Mouse (Mus musculus): ENCODE results near the gene Prr22. TPM values are rescaled to one million over a fixed set of nuclear protein-coding genes. Genes with fewer than 3 reads are reported as not detected.
A peak's percentile ranks its signal among the peaks of the same experiment; 100 is the strongest.

The Prr22 gene
- polyA plus RNA-seq, 1 experiment from 2014 or later = 1.00 TPM

- WGBS = 42% methylated on average over 5 of the region's 5 CpGs
- Histone ChIP-seq H3K9me3 (no peaks in the 10 kb centered on the region), H3K4me3 (no peak overlapping the region), H3K27me3 (no peaks in the 10 kb centered on the region), H3K9ac (no peak overlapping the region), H3K4me2 (no peak overlapping the region), H3K27ac (peak overlapping the region; percentile 17; the same call in 1 of the 2 replicates), H3K36me3 (no peaks in the 10 kb centered on the region), H3K4me1 (no peaks in the 10 kb centered on the region)
- no peak for ATAC-seq (ENCODE audit: insufficient number of reproducible peaks, low FRiP score, low TSS enrichment, low read depth)
These were observed 25.9 kb upstream of the Prr22 start for GRCm38 (mm10) chr17:56744173-56744572.

GRCm38 (mm10) chr17:56751404-56752072, 18.5 kb upstream of the Prr22 start:
- Histone ChIP-seq H3K36me3 (no peaks in the 10 kb centered on the region), H3K4me3 (peak overlapping the region; percentile 31), H3K27me3 (peaks cover 51% of the 10 kb centered on the region), H3K27ac (no peak overlapping the region), H3K4me1 (peaks cover 37% of the 10 kb centered on the region), H3K9me3 (no peaks in the 10 kb centered on the region), H3K4me2 (peak overlapping the region; percentile 42), H3K9ac (no peak overlapping the region)
- 35% methylated on average over 71 of the region's 71 CpGs for WGBS
- ATAC-seq (ENCODE audit: insufficient number of reproducible peaks, low FRiP score, low TSS enrichment, low read depth) = peak; percentile 56; the same call in 1 of the 2 replicates

GRCm38 (mm10) chr17:56753452-56753851, 16.6 kb upstream of the Prr22 start:
- Histone ChIP-seq H3K9ac (no peak overlapping the region), H3K27ac (no peak overlapping the region), H3K9me3 (no peaks in the 10 kb centered on the region), H3K4me2 (no peak overlapping the region), H3K4me1 (peaks cover 56% of the 10 kb centered on the region), H3K4me3 (no peak overlapping the region), H3K27me3 (peaks cover 61% of the 10 kb centered on the region), H3K36me3 (no peaks in the 10 kb centered on the region)
- no peak for ATAC-seq (ENCODE audit: insufficient number of reproducible peaks, low FRiP score, low TSS enrichment, low read depth)
- 25% methylated on average over 15 of the region's 15 CpGs for WGBS

GRCm38 (mm10) chr17:56754271-56755185, 15.5 kb upstream of the Prr22 start:
- H3K36me3 ChIP-seq = no peaks in the 10 kb centered on the region
- no peak overlapping the region for H3K9ac ChIP-seq
- H3K4me3 ChIP-seq = peak overlapping the region; percentile 15
- H3K9me3 ChIP-seq = no peaks in the 10 kb centered on the region
- H3K4me1 ChIP-seq = peaks cover 58% of the 10 kb centered on the region
- 10% methylated on average over 36 of the region's 36 CpGs for WGBS
- H3K27ac ChIP-seq = no peak overlapping the region
- peaks cover 61% of the 10 kb centered on the region for H3K27me3 ChIP-seq
- ATAC-seq (ENCODE audit: insufficient number of reproducible peaks, low FRiP score, low TSS enrichment, low read depth) = no peak
- H3K4me2 ChIP-seq = peak overlapping the region; percentile 28

- H3K36me3 ChIP-seq = no peaks in the 10 kb centered on the region
- no peak overlapping the region for H3K27ac ChIP-seq
- no peaks in the 10 kb centered on the region for H3K9me3 ChIP-seq
- H3K27me3 ChIP-seq = peaks cover 54% of the 10 kb centered on the region
- peak overlapping the region; percentile 98 for H3K4me2 ChIP-seq
- WGBS = 1% methylated on average over 51 of the region's 51 CpGs
- peak; percentile 3; the same call in 1 of the 2 replicates for ATAC-seq (ENCODE audit: insufficient number of reproducible peaks, low FRiP score, low TSS enrichment, low read depth)
- H3K9ac ChIP-seq = peak overlapping the region; percentile 59
- H3K4me3 ChIP-seq = peak overlapping the region; percentile 58
- H3K4me1 ChIP-seq = peaks cover 59% of the 10 kb centered on the region
These were observed 13.2 kb upstream of the Prr22 start for GRCm38 (mm10) chr17:56756703-56757399.

GRCm38 (mm10) chr17:56757416-56758123, 12.5 kb upstream of the Prr22 start, which contains the start of gene Nrtn:
TSS of gene Nrtn (minus strand) at chr17:56757530.
- Histone ChIP-seq H3K9ac (peak within 1 kb of the TSS; percentile 59), H3K27ac (no peak within 1 kb of the TSS), H3K4me1 (peaks cover 64% of the 10 kb centered on the region), H3K4me3 (peak within 1 kb of the TSS; percentile 58), H3K9me3 (no peaks in the 10 kb centered on the region), H3K4me2 (peak within 1 kb of the TSS; percentile 98), H3K27me3 (peaks cover 46% of the 10 kb centered on the region), H3K36me3 (no peaks in the 10 kb centered on the region)
- WGBS = under 1% methylated on average over 46 of the region's 48 CpGs
- peak; percentile 42; the same call in 1 of the 2 replicates for ATAC-seq (ENCODE audit: insufficient number of reproducible peaks, low FRiP score, low TSS enrichment, low read depth)

- WGBS = 4% methylated on average over 12 of the region's 12 CpGs
- peak overlapping the region; percentile 98; the same call in 1 of the 2 replicates for H3K4me2 ChIP-seq
- no peaks in the 10 kb centered on the region for H3K9me3 ChIP-seq
- peaks cover 69% of the 10 kb centered on the region for H3K4me1 ChIP-seq
- H3K27me3 ChIP-seq = peaks cover 41% of the 10 kb centered on the region
- no peak overlapping the region for H3K4me3 ChIP-seq
- H3K27ac ChIP-seq = no peak overlapping the region
- H3K36me3 ChIP-seq = no peaks in the 10 kb centered on the region
- ATAC-seq (ENCODE audit: insufficient number of reproducible peaks, low FRiP score, low TSS enrichment, low read depth) = no peak
- H3K9ac ChIP-seq = no peak overlapping the region
These were observed 11.9 kb upstream of the Prr22 start for GRCm38 (mm10) chr17:56758132-56758531.

GRCm38 (mm10) chr17:56759261-56759660, 10.8 kb upstream of the Prr22 start:
- no peak overlapping the region for H3K4me3 ChIP-seq
- WGBS = 16% methylated on average over 7 of the region's 7 CpGs
- H3K36me3 ChIP-seq = no peaks in the 10 kb centered on the region
- H3K4me2 ChIP-seq = no peak overlapping the region
- no peaks in the 10 kb centered on the region for H3K9me3 ChIP-seq
- no peak overlapping the region for H3K27ac ChIP-seq
- H3K9ac ChIP-seq = no peak overlapping the region
- ATAC-seq (ENCODE audit: insufficient number of reproducible peaks, low FRiP score, low TSS enrichment, low read depth) = 0 out of 2 replicates have a peak, but pooled peaks have one; percentile 6
- H3K4me1 ChIP-seq = peaks cover 61% of the 10 kb centered on the region
- peaks cover 30% of the 10 kb centered on the region for H3K27me3 ChIP-seq

- H3K9ac ChIP-seq = no peak overlapping the region
- H3K4me2 ChIP-seq = no peak overlapping the region
- H3K4me3 ChIP-seq = no peak overlapping the region
- no peaks in the 10 kb centered on the region for H3K36me3 ChIP-seq
- H3K27me3 ChIP-seq = peaks cover 13% of the 10 kb centered on the region
- no peak overlapping the region for H3K27ac ChIP-seq
- peaks cover 56% of the 10 kb centered on the region for H3K4me1 ChIP-seq
- no peak for ATAC-seq (ENCODE audit: insufficient number of reproducible peaks, low FRiP score, low TSS enrichment, low read depth)
- no peaks in the 10 kb centered on the region for H3K9me3 ChIP-seq
- 66% methylated on average over 3 of the region's 3 CpGs for WGBS
These were observed 9.0 kb upstream of the Prr22 start for GRCm38 (mm10) chr17:56761077-56761476.

GRCm38 (mm10) chr17:56761991-56762410, 8.0 kb upstream of the Prr22 start:
- 0 out of 2 replicates have a peak, but pooled peaks have one; percentile 12 for ATAC-seq (ENCODE audit: insufficient number of reproducible peaks, low FRiP score, low TSS enrichment, low read depth)
- Histone ChIP-seq H3K4me2 (peak overlapping the region; percentile 88), H3K9ac (peak overlapping the region; percentile 47), H3K4me3 (peak overlapping the region; percentile 51), H3K27ac (peak overlapping the region; percentile 82), H3K9me3 (no peaks in the 10 kb centered on the region), H3K27me3 (peaks cover 5% of the 10 kb centered on the region), H3K36me3 (peaks cover 7% of the 10 kb centered on the region), H3K4me1 (peaks cover 47% of the 10 kb centered on the region)
- WGBS = 0% methylated on average over 28 of the region's 28 CpGs

Data from limb, embryonic 15.5 days (tissue).